Mouse (Mus musculus) embryonic facial prominence, embryonic 12.5 days (tissue): Measurements from ENCODE around the gene Npas4. TPM values are rescaled to one million over a fixed set of nuclear protein-coding genes. Genes with fewer than 3 reads are reported as not detected.
A peak's percentile ranks its signal among the peaks of the same experiment; 100 is the strongest.
"Not testable (repeated sequence)": the region's sequence is repeated elsewhere in the genome, so short reads cannot be mapped to it uniquely, and the experiment has no call there.

Source experiments
- ATAC-seq: fragments of 200-750 bp; cut with Nextera tagmentation; 2 replicates; pipeline ENCODE4 v1.8.0; 2017; ENCODE audit not compliant: insufficient number of reproducible peaks, insufficient read depth, low FRiP score, low TSS enrichment
- H3K27ac ChIP-seq: fragments of 300-500 bp; sonication (generic); 2 replicates; pipeline ENCODE4 v1.5.1; 2016; ENCODE audit warnings: mild to moderate bottlenecking
- H3K27me3 ChIP-seq: fragments of 300-500 bp; sonication (generic); 2 replicates; pipeline ENCODE4 v1.6.1; 2016; ENCODE audit warnings: mild to moderate bottlenecking, moderate library complexity
- H3K36me3 ChIP-seq: fragments of 300-500 bp; sonication (generic); 2 replicates; pipeline ENCODE4 v1.6.1; 2016; ENCODE audit warnings: mild to moderate bottlenecking
- H3K4me1 ChIP-seq: fragments of 300-500 bp; sonication (generic); 2 replicates; pipeline ENCODE4 v1.6.1; 2016
- H3K4me2 ChIP-seq: fragments of 300-500 bp; sonication (generic); replicated peaks from 2 replicates; pipeline ENCODE4 v1.6.1; 2016; ENCODE audit warnings: mild to moderate bottlenecking, moderate library complexity
- H3K4me3 ChIP-seq: fragments of 300-500 bp; sonication (generic); 2 replicates; pipeline ENCODE4 v1.5.1; 2016; ENCODE audit warnings: mild to moderate bottlenecking
- H3K9ac ChIP-seq: fragments of 300-500 bp; sonication (generic); 2 replicates; pipeline ENCODE4 v1.6.1; 2016; ENCODE audit warnings: mild to moderate bottlenecking, moderate library complexity
- H3K9me3 ChIP-seq: fragments of 300-500 bp; sonication (generic); 2 replicates; pipeline ENCODE4 v1.6.1; 2016; ENCODE audit warnings: mild to moderate bottlenecking, moderate library complexity
- WGBS: fragments of 180-500 bp; shearing (Covaris S2); methylation state at CpG from one replicate; pipeline ENCODE4 v1.1.7; 2016; 5-methylcytosine and 5-hydroxymethylcytosine counted together
- polyA plus RNA-seq: library from polyadenylated mRNA; unstranded; fragments of >200 nt; fragmentation: Nextera tagmentation; extraction: Ambion mirVana; gene quantifications from 2 replicates; pipeline ENCODE4 v1.2.1, GENCODE M21; 2016

The Npas4 gene
- polyA plus RNA-seq, 1 experiment from 2014 or later: 0.08 TPM

GRCm38 (mm10) chr19:4992371-4992770, 2.3 kb upstream of the Npas4 start:
- peaks cover 59% of the 10 kb centered on the region for H3K27me3 ChIP-seq
- no peak overlapping the region for H3K4me2 ChIP-seq
- no peak for ATAC-seq
- no peaks in the 10 kb centered on the region for H3K9me3 ChIP-seq
- H3K4me3 ChIP-seq: no peak overlapping the region
- H3K4me1 ChIP-seq: no peaks in the 10 kb centered on the region
- WGBS: 15% methylated on average over 8 of the region's 8 CpGs
- no peak overlapping the region for H3K27ac ChIP-seq
- H3K9ac ChIP-seq: no peak overlapping the region
- no peaks in the 10 kb centered on the region for H3K36me3 ChIP-seq

GRCm38 (mm10) chr19:4990716-4991115, 600 bp upstream of the Npas4 start:
- peaks cover 64% of the 10 kb centered on the region for H3K27me3 ChIP-seq
- no peaks in the 10 kb centered on the region for H3K36me3 ChIP-seq
- no peak overlapping the region for H3K4me3 ChIP-seq
- H3K4me1 ChIP-seq: no peaks in the 10 kb centered on the region
- WGBS: under 1% methylated on average over 20 of the region's 22 CpGs
- ATAC-seq: no peak
- no peak overlapping the region for H3K27ac ChIP-seq
- no peaks in the 10 kb centered on the region for H3K9me3 ChIP-seq
- no peak overlapping the region for H3K9ac ChIP-seq
- peak overlapping the region; percentile 24; the same call in 1 of the 2 replicates for H3K4me2 ChIP-seq

- H3K27me3 ChIP-seq: peaks cover 75% of the 10 kb centered on the region
- H3K36me3 ChIP-seq: no peaks in the 10 kb centered on the region
- 0 out of 2 replicates have a peak overlapping the region, but pooled peaks have one; percentile 4 for H3K4me3 ChIP-seq
- no peak overlapping the region for H3K27ac ChIP-seq
- ATAC-seq: no peak
- H3K4me1 ChIP-seq: no peaks in the 10 kb centered on the region
- 16% methylated on average over 46 of the region's 47 CpGs for WGBS
- H3K9me3 ChIP-seq: no peaks in the 10 kb centered on the region
- 0 out of 2 replicates have a peak overlapping the region, but pooled peaks have one; percentile 5 for H3K4me2 ChIP-seq
- no peak overlapping the region for H3K9ac ChIP-seq
Observed at GRCm38 (mm10) chr19:4989434-4990255, 471 bp downstream of the Npas4 start.

GRCm38 (mm10) chr19:4989013-4989412, 1.1 kb downstream of the Npas4 start:
- Histone ChIP-seq H3K9me3 (no peaks in the 10 kb centered on the region), H3K36me3 (no peaks in the 10 kb centered on the region), H3K9ac (no peak overlapping the region), H3K27ac (no peak overlapping the region), H3K4me2 (no peak overlapping the region), H3K27me3 (peaks cover 78% of the 10 kb centered on the region), H3K4me1 (no peaks in the 10 kb centered on the region), H3K4me3 (no peak overlapping the region)
- ATAC-seq: no peak
- WGBS: 4% methylated on average over 13 of the region's 13 CpGs

GRCm38 (mm10) chr19:4981767-4982166, 8.3 kb downstream of the Npas4 start:
- peaks cover 37% of the 10 kb centered on the region for H3K27me3 ChIP-seq
- H3K4me2 ChIP-seq: no peak overlapping the region
- H3K4me1 ChIP-seq: no peaks in the 10 kb centered on the region
- H3K9ac ChIP-seq: no peak overlapping the region
- no peak for ATAC-seq
- H3K36me3 ChIP-seq: no peaks in the 10 kb centered on the region
- no peak overlapping the region for H3K4me3 ChIP-seq
- no peak overlapping the region for H3K27ac ChIP-seq
- no peaks in the 10 kb centered on the region for H3K9me3 ChIP-seq

GRCm38 (mm10) chr19:4968236-4968635, 21.9 kb downstream of the Npas4 start:
- H3K4me2 ChIP-seq: no peak overlapping the region
- H3K27ac ChIP-seq: no peak overlapping the region
- WGBS: 88% methylated on average over 2 of the region's 2 CpGs

GRCm38 (mm10) chr19:4961928-4962601, 28.1 kb downstream of the Npas4 start, which contains the start of gene Mrpl11:
Gene Mrpl11 (plus strand): TSS chr19:4962147.
- Histone ChIP-seq H3K9ac (peak within 1 kb of the TSS; percentile 78), H3K27ac (peak within 1 kb of the TSS; percentile 74), H3K4me2 (peak within 1 kb of the TSS; percentile 66), H3K4me1 (no peaks in the 10 kb centered on the region), H3K9me3 (no peaks in the 10 kb centered on the region), H3K4me3 (peak within 1 kb of the TSS; percentile 68), H3K36me3 (peaks cover 24% of the 10 kb centered on the region), H3K27me3 (no peaks in the 10 kb centered on the region)
- WGBS: 0% methylated on average over 34 of the region's 34 CpGs
- ATAC-seq: peak; percentile 94

More at GRCm38 (mm10) chr19:4968236-4968635, 21.9 kb downstream of the Npas4 start:
- Histone ChIP-seq H3K36me3 (peaks cover 29% of the 10 kb centered on the region), H3K9ac (no peak overlapping the region), H3K4me1 (no peaks in the 10 kb centered on the region), H3K27me3 (no peaks in the 10 kb centered on the region), H3K9me3 (no peaks in the 10 kb centered on the region), H3K4me3 (no peak overlapping the region)
- ATAC-seq: no peak

- H3K4me2 ChIP-seq, H3K36me3 ChIP-seq, ATAC-seq, H3K4me1 ChIP-seq, H3K4me3 ChIP-seq, H3K9me3 ChIP-seq, H3K27me3 ChIP-seq, H3K9ac ChIP-seq, H3K27ac ChIP-seq: not testable (repeated sequence)
- 84% methylated on average over 9 of the region's 9 CpGs for WGBS
Observed at GRCm38 (mm10) chr19:4948641-4949040, 41.5 kb downstream of the Npas4 start.

GRCm38 (mm10) chr19:4945540-4945939, 44.6 kb downstream of the Npas4 start:
- no peaks in the 10 kb centered on the region for H3K36me3 ChIP-seq
- WGBS: 33% methylated on average over 6 of the region's 6 CpGs
- H3K4me3 ChIP-seq: no peak overlapping the region
- no peak overlapping the region for H3K9ac ChIP-seq
- H3K4me1 ChIP-seq: peaks cover 4% of the 10 kb centered on the region; the same call in 1 of the 2 replicates
- ATAC-seq: no peak
- H3K4me2 ChIP-seq: no peak overlapping the region
- no peaks in the 10 kb centered on the region for H3K9me3 ChIP-seq
- no peak overlapping the region for H3K27ac ChIP-seq
- no peaks in the 10 kb centered on the region for H3K27me3 ChIP-seq

- H3K4me3 ChIP-seq: peak overlapping the region; percentile 58
- H3K27ac ChIP-seq: 0 out of 2 replicates have a peak overlapping the region, but pooled peaks have one; percentile 14
- H3K4me2 ChIP-seq: peak overlapping the region; percentile 87
- WGBS: 9% methylated on average over 13 of the region's 13 CpGs
- no peaks in the 10 kb centered on the region for H3K27me3 ChIP-seq
- H3K9me3 ChIP-seq: no peaks in the 10 kb centered on the region
- H3K4me1 ChIP-seq: peaks cover 4% of the 10 kb centered on the region; the same call in 1 of the 2 replicates
- ATAC-seq: peak; percentile 57; the same call in 1 of the 2 replicates
- H3K36me3 ChIP-seq: no peaks in the 10 kb centered on the region
- peak overlapping the region; percentile 63 for H3K9ac ChIP-seq
Observed at GRCm38 (mm10) chr19:4943253-4943588, 46.9 kb downstream of the Npas4 start.

- Histone ChIP-seq H3K36me3 (no peaks in the 10 kb centered on the region), H3K27ac (0 out of 2 replicates have a peak within 1 kb of the TSS, but pooled peaks have one; percentile 14), H3K4me3 (peak within 1 kb of the TSS; percentile 58), H3K9ac (peak within 1 kb of the TSS; percentile 63), H3K4me2 (peak within 1 kb of the TSS; percentile 87), H3K4me1 (peaks cover 4% of the 10 kb centered on the region; the same call in 1 of the 2 replicates), H3K27me3 (no peaks in the 10 kb centered on the region), H3K9me3 (no peaks in the 10 kb centered on the region)
- ATAC-seq: peak; percentile 86
- under 1% methylated on average over 49 of the region's 55 CpGs for WGBS
Observed at GRCm38 (mm10) chr19:4942551-4943252, 47.4 kb downstream of the Npas4 start, which contains the start of gene Peli3. Gene Peli3 (minus strand): TSS chr19:4943127.
